Mouse (Mus musculus) intestine, postnatal 0 days (tissue): Measurements from ENCODE around the gene Ccdc24. TPM values are rescaled to one million over a fixed set of nuclear protein-coding genes. Genes with fewer than 3 reads are reported as not detected.

Source experiments
- ATAC-seq: fragments of 200-750 bp; cut with Nextera tagmentation; 2 replicates; pipeline ENCODE4 v1.8.0; 2017; ENCODE audit warnings: mild to moderate bottlenecking, moderate TSS enrichment, moderate library complexity
- H3K27ac ChIP-seq: fragments of 300-500 bp; sonication (generic); 2 replicates; pipeline ENCODE4 v1.5.1; 2014; ENCODE audit warnings: mild to moderate bottlenecking, low read depth, low read length, moderate library complexity
- H3K27me3 ChIP-seq: fragments of 300-500 bp; sonication (generic); replicated peaks from 2 replicates; pipeline ENCODE4 v1.6.1; 2014; ENCODE audit warnings: low read length, mixed read lengths; ENCODE audit not compliant: control insufficient read depth, insufficient read depth
- H3K36me3 ChIP-seq: fragments of 300-500 bp; sonication (generic); 2 replicates; pipeline ENCODE4 v1.6.1; 2014; ENCODE audit warnings: mild to moderate bottlenecking, moderate library complexity; ENCODE audit not compliant: control insufficient read depth, insufficient read depth
- H3K4me1 ChIP-seq: fragments of 300-500 bp; sonication (generic); replicated peaks from 2 replicates; pipeline ENCODE4 v1.6.1; 2014; ENCODE audit warnings: antibody characterized with exemption, low read length, mixed read lengths; ENCODE audit not compliant: control insufficient read depth, insufficient read depth
- H3K4me2 ChIP-seq: fragments of 300-500 bp; sonication (generic); replicated peaks from 2 replicates; pipeline ENCODE4 v1.6.1; 2014; ENCODE audit warnings: low read depth, mild to moderate bottlenecking, moderate library complexity
- H3K4me3 ChIP-seq: fragments of 300-500 bp; sonication (generic); 2 replicates; pipeline ENCODE4 v1.5.1; 2014; ENCODE audit warnings: low read depth, low read length
- H3K9ac ChIP-seq: fragments of 300-500 bp; sonication (generic); 2 replicates; pipeline ENCODE4 v1.6.1; 2014; ENCODE audit warnings: mild to moderate bottlenecking, low read depth, low read length
- H3K9me3 ChIP-seq: fragments of 300-500 bp; sonication (generic); 2 replicates; pipeline ENCODE4 v1.6.1; 2016; ENCODE audit warnings: mixed run types; ENCODE audit not compliant: control insufficient read depth
- CTCF ChIP-seq: sonication (generic); IDR thresholded peaks from 2 replicates; pipeline ENCODE4 v1.5.1; 2016; ENCODE audit warnings: low read depth, mild to moderate bottlenecking, control low read depth, antibody characterized with exemption, moderate library complexity
- WGBS: fragments of 180-500 bp; shearing (Covaris S2); extraction: QIAGEN DNeasy Blood & Tissue Kit; methylation state at CpG from one replicate; pipeline ENCODE4 v1.1.7; 2014; 5-methylcytosine and 5-hydroxymethylcytosine counted together
- polyA plus RNA-seq: library from polyadenylated mRNA; unstranded; fragments of >200 nt; fragmentation: Nextera tagmentation; extraction: Ambion mirVana; gene quantifications from 2 replicates; pipeline ENCODE4 v1.2.1, GENCODE M21; 2015

Gene Ccdc24
- polyA plus RNA-seq, 1 experiment from 2014 or later, result 0.64 TPM

GRCm38 (mm10) chr4:117878703-117879102 lies 6.3 kb upstream of the Ccdc24 start:
- Histone ChIP-seq H3K4me2 (no peak overlapping the region), H3K4me1 (no peaks in the 10 kb centered on the region), H3K4me3 (no peak overlapping the region), H3K36me3 (peaks cover 7% of the 10 kb centered on the region; the same call in 1 of the 2 replicates), H3K9me3 (no peaks in the 10 kb centered on the region), H3K27me3 (no peaks in the 10 kb centered on the region), H3K27ac (no peak overlapping the region), H3K9ac (no peak overlapping the region)
- ATAC-seq, result no peak
- no peak for TF ChIP-seq CTCF
- 83% methylated on average over 5 of the region's 5 CpGs for WGBS

- no peak overlapping the region for H3K4me2 ChIP-seq
- no peak overlapping the region for H3K9ac ChIP-seq
- no peaks in the 10 kb centered on the region for H3K4me1 ChIP-seq
- no peak for ATAC-seq
- no peaks in the 10 kb centered on the region for H3K27me3 ChIP-seq
- H3K27ac ChIP-seq, result no peak overlapping the region
- H3K4me3 ChIP-seq, result no peak overlapping the region
- no peaks in the 10 kb centered on the region for H3K9me3 ChIP-seq
- H3K36me3 ChIP-seq, result peaks cover 7% of the 10 kb centered on the region; the same call in 1 of the 2 replicates
- WGBS, result 47% methylated on average over 10 of the region's 10 CpGs
- no peak for TF ChIP-seq CTCF
Observed at GRCm38 (mm10) chr4:117878301-117878700, 5.9 kb upstream of the Ccdc24 start.

GRCm38 (mm10) chr4:117873615-117874014 lies 1.3 kb upstream of the Ccdc24 start:
- Histone ChIP-seq H3K9me3 (no peaks in the 10 kb centered on the region), H3K4me1 (peaks cover 7% of the 10 kb centered on the region; the same call in 1 of the 2 replicates), H3K4me2 (no peak overlapping the region), H3K4me3 (no peak overlapping the region), H3K27me3 (no peaks in the 10 kb centered on the region), H3K9ac (no peak overlapping the region), H3K27ac (no peak overlapping the region), H3K36me3 (0 out of 2 replicates have a peak, but pooled peaks cover 7% of the 10 kb centered on the region)
- 92% methylated on average over 9 of the region's 9 CpGs for WGBS
- no peak for TF ChIP-seq CTCF
- ATAC-seq, result no peak

DNA sequence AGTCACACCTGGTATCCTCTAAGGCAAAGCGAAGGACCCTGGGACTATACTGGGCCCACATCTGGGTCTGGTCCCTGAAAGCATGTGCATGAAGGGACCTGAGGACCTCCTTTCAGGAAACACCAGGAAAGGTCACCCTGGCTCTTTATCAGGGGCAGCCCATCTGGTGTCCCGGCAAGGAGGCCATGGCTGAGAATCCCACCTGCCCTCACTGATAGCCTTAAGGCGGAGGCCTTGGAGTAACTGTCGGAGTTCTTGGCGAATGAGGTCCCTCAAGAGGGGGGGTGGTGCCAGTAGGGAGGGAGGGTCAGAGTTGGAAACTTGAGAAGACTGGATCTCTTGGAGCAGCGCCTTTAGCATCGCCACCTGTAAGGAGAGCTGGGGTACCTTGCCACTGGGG lies 570 bp downstream of the Ccdc24 start:
- Histone ChIP-seq H3K27me3 (no peaks in the 10 kb centered on the region; the same call in 1 of the 2 replicates), H3K4me1 (peaks cover 7% of the 10 kb centered on the region; the same call in 1 of the 2 replicates), H3K9ac (no peak overlapping the region), H3K36me3 (no peaks in the 10 kb centered on the region), H3K9me3 (no peaks in the 10 kb centered on the region), H3K4me3 (no peak overlapping the region), H3K4me2 (no peak overlapping the region), H3K27ac (no peak overlapping the region)
- WGBS, result 74% methylated on average over 7 of the region's 7 CpGs
- TF ChIP-seq CTCF, result no peak
- ATAC-seq, result no peak

- 40% methylated on average over 1 of the region's 1 CpGs for WGBS
- Histone ChIP-seq H3K9ac (no peak overlapping the region), H3K27me3 (no peaks in the 10 kb centered on the region; the same call in 1 of the 2 replicates), H3K27ac (no peak overlapping the region), H3K36me3 (no peaks in the 10 kb centered on the region), H3K4me2 (no peak overlapping the region), H3K4me3 (no peak overlapping the region), H3K9me3 (no peaks in the 10 kb centered on the region), H3K4me1 (peaks cover 7% of the 10 kb centered on the region; the same call in 1 of the 2 replicates)
- ATAC-seq, result no peak
- TF ChIP-seq CTCF, result no peak
Observed at GRCm38 (mm10) chr4:117870437-117870836, 1.9 kb downstream of the Ccdc24 start.

GRCm38 (mm10) chr4:117869317-117869716 lies 3.0 kb downstream of the Ccdc24 start:
- Histone ChIP-seq H3K9ac (no peak overlapping the region), H3K4me2 (no peak overlapping the region), H3K4me1 (peaks cover 7% of the 10 kb centered on the region; the same call in 1 of the 2 replicates), H3K9me3 (no peaks in the 10 kb centered on the region), H3K4me3 (no peak overlapping the region), H3K27ac (no peak overlapping the region), H3K36me3 (peaks cover 4% of the 10 kb centered on the region; the same call in 1 of the 2 replicates), H3K27me3 (no peaks in the 10 kb centered on the region; the same call in 1 of the 2 replicates)
- WGBS, result 73% methylated on average over 9 of the region's 9 CpGs
- no peak for TF ChIP-seq CTCF
- no peak for ATAC-seq

DNA sequence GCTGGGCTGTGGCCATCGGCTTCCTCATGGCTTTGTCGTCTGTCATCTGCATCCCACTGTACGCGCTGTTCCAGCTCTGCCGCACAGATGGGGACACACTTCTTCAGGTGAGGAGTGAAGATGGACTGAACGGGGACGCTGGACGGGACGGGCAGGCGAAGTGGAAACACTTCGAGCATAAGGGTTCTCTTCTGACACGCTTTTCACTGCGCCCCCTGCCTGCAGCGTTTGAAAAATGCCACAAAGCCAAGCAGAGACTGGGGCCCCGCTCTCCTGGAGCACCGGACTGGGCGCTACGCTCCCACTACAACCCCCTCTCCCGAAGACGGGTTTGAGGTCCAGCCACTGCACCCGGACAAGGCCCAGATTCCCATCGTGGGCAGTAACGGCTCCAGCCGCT lies 4.5 kb downstream of the Ccdc24 start:
- no peak overlapping the region for H3K9ac ChIP-seq
- TF ChIP-seq CTCF, result peak; percentile 86
- H3K9me3 ChIP-seq, result no peaks in the 10 kb centered on the region
- no peak overlapping the region for H3K4me3 ChIP-seq
- 0 out of 2 replicates have a peak overlapping the region, but pooled peaks have one; percentile 27 for H3K4me2 ChIP-seq
- ATAC-seq, result 0 out of 2 replicates have a peak, but pooled peaks have one; percentile 2
- no peak overlapping the region for H3K27ac ChIP-seq
- peaks cover 7% of the 10 kb centered on the region; the same call in 1 of the 2 replicates for H3K4me1 ChIP-seq
- H3K27me3 ChIP-seq, result no peaks in the 10 kb centered on the region; the same call in 1 of the 2 replicates
- WGBS, result 19% methylated on average over 24 of the region's 24 CpGs
- H3K36me3 ChIP-seq, result peaks cover 4% of the 10 kb centered on the region; the same call in 1 of the 2 replicates
